Mouse (Mus musculus) E14TG2a.4 (cell line): ENCODE data around the gene Rbbp5.

ENCODE experiments used
- CTCF ChIP-seq: conservative IDR thresholded peaks from 2 replicates; pipeline ENCODE4 v1.5.1; 2014; ENCODE audit warnings: low read length
- NANOG ChIP-seq: IDR thresholded peaks from 2 replicates; pipeline ENCODE4 v1.6.1; 2014; ENCODE audit warnings: borderline replicate concordance, low read length, mixed read lengths

- TF ChIP-seq CTCF, result no peak
- no peak for TF ChIP-seq NANOG
Observed at GRCm38 (mm10) chr1:132523048-132523447, 45.9 kb downstream of the Rbbp5 start.
